Mouse (Mus musculus): ENCODE measurements at regions not wholly inside any gene's neighbourhood (a gene's known extent, or its start where the extent isn't known, plus 50 kb on each side); places are given as distances from the start of the nearest gene placed in this dataset.

GRCm38 (mm10) chr1:137133734-137134133 lies 173.5 kb upstream of the Nr5a2 start:
- DNase-seq (ENCODE audit: low spot score in 2 of 2), result no peak

GRCm38 (mm10) chr1:137130264-137130663 lies 170.0 kb upstream of the Nr5a2 start:
- no peak for DNase-seq (ENCODE audit: low spot score in 2 of 2)

- DNase-seq (ENCODE audit: low spot score in 2 of 2), result no peak
Measured at GRCm38 (mm10) chr1:137129116-137129515, 168.9 kb upstream of the Nr5a2 start.

GRCm38 (mm10) chr1:137117866-137118265 lies 157.6 kb upstream of the Nr5a2 start:
- no peak for DNase-seq (ENCODE audit: low spot score in 2 of 2)

GRCm38 (mm10) chr1:137106444-137106843 lies 146.2 kb upstream of the Nr5a2 start:
- DNase-seq (ENCODE audit: low spot score in 2 of 2), result no peak

GRCm38 (mm10) chr1:137091762-137092161 lies 131.5 kb upstream of the Nr5a2 start:
- DNase-seq (ENCODE audit: low spot score in 2 of 2), result no peak

GRCm38 (mm10) chr1:137088148-137088547 lies 127.9 kb upstream of the Nr5a2 start:
- no peak for DNase-seq (ENCODE audit: low spot score in 2 of 2)

GRCm38 (mm10) chr1:137086766-137087165 lies 126.5 kb upstream of the Nr5a2 start:
- no peak for DNase-seq (ENCODE audit: low spot score in 2 of 2)

- no peak for DNase-seq (ENCODE audit: low spot score in 2 of 2)
Measured at GRCm38 (mm10) chr1:137083500-137083899, 123.3 kb upstream of the Nr5a2 start.

- DNase-seq (ENCODE audit: low spot score in 2 of 2), result no peak
Measured at GRCm38 (mm10) chr1:137079401-137080003, 119.3 kb upstream of the Nr5a2 start.

GRCm38 (mm10) chr1:137074787-137075186 lies 114.5 kb upstream of the Nr5a2 start:
- no peak for DNase-seq (ENCODE audit: low spot score in 2 of 2)

GRCm38 (mm10) chr1:137073857-137074572 lies 113.8 kb upstream of the Nr5a2 start:
- no peak for DNase-seq (ENCODE audit: low spot score in 2 of 2)

- no peak for DNase-seq (ENCODE audit: low spot score in 2 of 2)
Measured at GRCm38 (mm10) chr1:137060914-137061313, 100.7 kb upstream of the Nr5a2 start.

GRCm38 (mm10) chr1:137053134-137053533 lies 92.9 kb upstream of the Nr5a2 start:
- no peak for DNase-seq (ENCODE audit: low spot score in 2 of 2)

GRCm38 (mm10) chr1:137051515-137051914 lies 91.3 kb upstream of the Nr5a2 start:
- no peak for DNase-seq (ENCODE audit: low spot score in 2 of 2)

GRCm38 (mm10) chr1:137044076-137044475 lies 83.8 kb upstream of the Nr5a2 start:
- no peak for DNase-seq (ENCODE audit: low spot score in 2 of 2)

- DNase-seq (ENCODE audit: low spot score in 2 of 2), result no peak
Measured at GRCm38 (mm10) chr1:137042414-137043010, 82.3 kb upstream of the Nr5a2 start.

GRCm38 (mm10) chr1:137040898-137041297 lies 80.7 kb upstream of the Nr5a2 start:
- no peak for DNase-seq (ENCODE audit: low spot score in 2 of 2)

- DNase-seq (ENCODE audit: low spot score in 2 of 2), result no peak
Measured at GRCm38 (mm10) chr1:137034586-137034985, 74.3 kb upstream of the Nr5a2 start.

- DNase-seq (ENCODE audit: low spot score in 2 of 2), result no peak
Measured at GRCm38 (mm10) chr1:137033679-137034078, 73.4 kb upstream of the Nr5a2 start.

- no peak for DNase-seq (ENCODE audit: low spot score in 2 of 2)
Measured at GRCm38 (mm10) chr1:137023706-137024105, 63.5 kb upstream of the Nr5a2 start.

- DNase-seq (ENCODE audit: low spot score in 2 of 2), result no peak
Measured at GRCm38 (mm10) chr1:137020528-137020927, 60.3 kb upstream of the Nr5a2 start.

- no peak for DNase-seq (ENCODE audit: low spot score in 2 of 2)
Measured at GRCm38 (mm10) chr1:137017642-137018041, 57.4 kb upstream of the Nr5a2 start.
